Mouse (Mus musculus) layer of hippocampus, adult 8-10 months (tissue): ENCODE data around the gene Olfr481. TPM values are rescaled to one million over a fixed set of nuclear protein-coding genes. Genes with fewer than 3 reads are reported as not detected.

Experiments
- DNase-seq, 2 experiments: peaks; one replicate each; pipeline ENCODE4 v3.0.0; 2022; ENCODE audit warnings: low spot score in 2 of 2
- total RNA-seq, 4 experiments: library from RNA; stranded (reverse); gene quantifications; 2 replicates each; pipeline ENCODE4 v1.2.4; 2022

The Olfr481 gene
- not detected for total RNA-seq

DNA sequence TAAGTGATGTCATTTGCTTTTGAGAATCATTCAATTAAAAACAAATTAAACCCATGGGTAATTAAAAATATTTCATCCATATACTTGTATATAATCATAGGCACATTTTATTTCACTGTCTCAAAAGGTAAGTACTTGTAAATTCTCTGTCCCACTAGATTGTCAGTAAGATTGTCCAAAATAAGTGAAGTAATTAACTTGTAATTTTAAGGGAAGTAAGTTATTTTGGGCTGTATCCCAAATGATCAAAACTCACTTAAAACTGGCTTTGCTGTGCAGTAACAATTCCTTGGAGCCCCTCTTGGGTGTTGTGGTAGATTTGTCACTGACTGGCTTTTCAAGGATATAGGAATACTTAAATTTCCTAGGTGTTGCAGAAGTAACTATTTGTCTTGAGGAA lies at the start of gene Olfr481:
Olfr481 (plus strand) TSS at position 301 of the 400 bp plus-strand sequence.
- no peak for DNase-seq

GRCm38 (mm10) chr7:108033889-108034288 lies 45.8 kb upstream of the Olfr481 start, which contains the start of gene Olfr478:
Olfr478 (minus strand) TSS chr7:108033989.
- no peak for DNase-seq

- DNase-seq = no peak
These were observed 29.3 kb upstream of the Olfr481 start, which contains the start of gene Olfr479 for GRCm38 (mm10) chr7:108050393-108050792. Olfr479 (plus strand) TSS chr7:108050693.

GRCm38 (mm10) chr7:108067246-108067645 lies 12.4 kb upstream of the Olfr481 start, which contains the start of gene Olfr480:
Olfr480 (minus strand) TSS chr7:108067346.
- DNase-seq = no peak

DNA sequence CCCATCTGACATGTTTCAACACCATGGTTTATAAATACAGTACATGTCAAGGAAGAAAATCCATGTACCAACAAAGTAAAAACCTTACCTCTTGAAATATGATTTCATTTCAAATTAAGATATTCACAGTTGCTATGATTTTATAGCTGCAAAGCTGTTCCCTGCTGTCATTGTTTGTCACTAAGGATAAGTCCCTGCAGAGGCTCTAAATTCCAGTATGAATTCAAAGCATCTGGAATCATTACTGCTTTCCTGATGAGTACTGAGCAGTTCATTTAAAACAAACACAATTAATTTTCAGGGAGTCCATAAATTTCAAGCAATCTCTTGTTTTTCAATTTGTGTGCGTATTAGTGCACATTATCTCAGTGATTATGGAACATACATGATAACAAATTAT lies 17.8 kb downstream of the Olfr481 start, which contains the start of gene Olfr482:
Olfr482 (minus strand) TSS at position 101 of the 400 bp plus-strand sequence.
- no peak for DNase-seq

DNA sequence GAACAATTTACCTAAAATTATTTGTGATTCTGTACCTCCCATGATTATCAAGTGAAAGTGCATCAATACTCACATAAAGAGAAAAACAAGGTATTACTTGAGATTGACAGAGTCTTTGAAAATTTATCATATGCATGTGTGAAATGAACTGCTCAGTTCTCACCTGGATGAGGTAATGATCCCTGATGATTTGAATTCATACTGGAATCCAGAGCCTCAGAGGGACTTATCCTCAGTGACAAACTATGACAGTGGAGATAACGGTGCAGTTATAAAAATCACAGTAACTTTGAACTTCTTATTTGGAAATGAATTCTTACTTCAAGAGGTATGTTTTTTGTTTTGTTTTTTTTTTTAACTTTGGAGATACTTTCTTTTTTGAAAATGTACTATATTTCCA lies 20.9 kb downstream of the Olfr481 start, which contains the start of gene Olfr483:
Olfr483 (plus strand) TSS at position 301 of the 400 bp plus-strand sequence.
- no peak for DNase-seq

DNA sequence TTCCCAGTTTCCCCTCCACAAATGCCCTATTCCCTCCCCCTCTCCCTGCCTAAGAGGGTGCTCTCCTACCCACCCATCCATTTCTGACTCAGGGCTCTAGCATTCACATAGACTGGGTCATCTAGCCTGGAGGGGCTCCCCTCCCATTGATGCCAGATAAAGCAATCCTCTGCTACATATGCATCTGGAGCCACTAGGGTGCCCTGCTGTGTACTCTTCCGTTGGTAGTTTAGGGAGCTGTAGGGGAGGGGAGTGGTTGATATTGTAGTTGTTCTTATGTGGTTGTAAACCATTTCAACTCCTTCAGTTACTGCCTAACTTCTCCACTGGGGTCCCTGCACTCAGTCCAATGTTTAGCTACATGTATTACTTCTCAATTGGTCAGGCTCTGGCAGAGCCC lies 41.0 kb downstream of the Olfr481 start:
- DNase-seq = no peak

DNA sequence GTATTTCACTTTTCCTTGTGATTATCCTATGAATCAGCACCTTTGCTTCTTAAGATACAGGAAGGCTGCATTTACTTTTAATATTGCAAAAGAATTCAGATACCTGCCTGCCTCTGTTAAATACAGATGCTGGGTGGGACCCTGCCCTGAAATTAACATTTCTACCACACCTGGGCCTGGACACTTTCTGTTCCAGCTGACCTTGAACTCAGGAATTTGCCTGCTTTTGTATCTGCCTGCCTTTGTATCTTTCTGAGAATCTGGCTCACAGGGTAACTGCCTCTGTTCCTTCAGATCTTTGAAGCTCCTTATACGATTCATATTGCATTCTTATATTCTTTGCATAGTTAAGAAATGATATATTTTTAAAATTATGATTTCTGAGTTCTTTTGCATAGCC lies 41.8 kb downstream of the Olfr481 start:
- no peak for DNase-seq

DNA sequence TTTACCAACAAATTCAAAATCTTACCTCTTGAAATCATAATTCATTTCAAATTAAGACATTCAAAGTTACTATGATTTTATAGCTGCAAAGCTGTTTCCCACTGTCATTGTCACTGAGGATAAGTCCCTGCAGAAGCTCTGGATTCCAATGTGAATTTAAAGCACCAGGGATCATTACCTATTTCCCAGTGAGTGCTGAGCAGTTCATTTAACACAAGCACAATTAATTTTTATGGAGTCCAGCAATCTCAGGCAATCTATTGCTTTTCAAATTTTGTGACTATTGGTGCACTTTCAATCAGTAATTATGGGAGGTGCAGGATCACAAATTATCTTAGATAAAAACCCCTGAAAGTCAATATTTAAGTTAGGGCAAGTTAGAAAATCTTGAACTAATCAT lies 47.7 kb downstream of the Olfr481 start, which contains the start of gene Olfr484:
Olfr484 (minus strand) TSS at position 101 of the 400 bp plus-strand sequence.
- DNase-seq = no peak

Other genes starting within 250 kb of the Olfr481 start
- not detected for gene Olfr470, start 232.4 kb upstream of the Olfr481 start, total RNA-seq
- under 1 TPM in 1 of 4 experiments, not detected in 3; 0.11 TPM for gene Olfr472, start 182.0 kb upstream of the Olfr481 start, total RNA-seq
- gene Olfr473, start 149.4 kb upstream of the Olfr481 start, total RNA-seq = not detected
- not detected for gene Olfr474, start 125.2 kb upstream of the Olfr481 start, total RNA-seq
- not detected for gene Olfr476, start 115.1 kb upstream of the Olfr481 start, total RNA-seq
- gene Olfr477, start 93.2 kb upstream of the Olfr481 start, total RNA-seq = not detected
- gene Olfr478, start 45.9 kb upstream of the Olfr481 start, total RNA-seq = not detected
- gene Olfr479, start 29.2 kb upstream of the Olfr481 start, total RNA-seq = not detected
- gene Olfr480, start 12.5 kb upstream of the Olfr481 start, total RNA-seq = not detected
- 1 to 10 TPM; 1.3 to 2.1 (median 1.9) TPM for gene Olfr482, start 17.7 kb downstream of the Olfr481 start, total RNA-seq
- gene Olfr483, start 21.0 kb downstream of the Olfr481 start, total RNA-seq = not detected
- not detected for gene Olfr484, start 47.6 kb downstream of the Olfr481 start, total RNA-seq
- gene Olfr485, start 80.0 kb downstream of the Olfr481 start, total RNA-seq = not detected
- not detected for gene Olfr486, start 92.9 kb downstream of the Olfr481 start, total RNA-seq
- not detected for gene Olfr487, start 134.8 kb downstream of the Olfr481 start, total RNA-seq
- not detected for gene Olfr488, start 178.5 kb downstream of the Olfr481 start, total RNA-seq
- not detected for gene Olfr490, start 209.1 kb downstream of the Olfr481 start, total RNA-seq
- gene Olfr491, start 233.6 kb downstream of the Olfr481 start, total RNA-seq = not detected
- gene Olfr492, start 243.8 kb downstream of the Olfr481 start, total RNA-seq = not detected